Mouse (Mus musculus): ENCODE data around the gene Sctr.

Gene Sctr

GRCm38 (mm10) chr1:120006844-120007790 lies at the start of gene Sctr:
Sctr (plus strand) TSS chr1:120006894.
- no peak for DNase-seq

GRCm38 (mm10) chr1:119957716-119958222 lies 48.9 kb upstream of the Sctr start:
- DNase-seq: peak; percentile 76

GRCm38 (mm10) chr1:119959464-119959863 lies 47.2 kb upstream of the Sctr start:
- peak; percentile 40 for DNase-seq

- peak; percentile 49 for DNase-seq
These were observed 46.8 kb upstream of the Sctr start for GRCm38 (mm10) chr1:119959920-119960319.

GRCm38 (mm10) chr1:119965804-119966514 lies 40.7 kb upstream of the Sctr start:
- DNase-seq: peak; percentile 83

GRCm38 (mm10) chr1:119973117-119973516 lies 33.6 kb upstream of the Sctr start:
- DNase-seq: no peak

GRCm38 (mm10) chr1:119975141-119975540 lies 31.6 kb upstream of the Sctr start:
- DNase-seq: no peak

GRCm38 (mm10) chr1:119986555-119986954 lies 20.1 kb upstream of the Sctr start:
- no peak for DNase-seq

GRCm38 (mm10) chr1:119996798-119997581 lies 9.7 kb upstream of the Sctr start, which contains the start of gene Cfap221:
Cfap221 (minus strand) TSS chr1:119997234.
- DNase-seq: no peak

- no peak for DNase-seq
These were observed 9.1 kb upstream of the Sctr start for GRCm38 (mm10) chr1:119997644-119998043.

- DNase-seq: no peak
These were observed 1.3 kb downstream of the Sctr start for GRCm38 (mm10) chr1:120007851-120008588.

GRCm38 (mm10) chr1:120012638-120013037 lies 5.9 kb downstream of the Sctr start:
- DNase-seq: no peak

- no peak for DNase-seq
These were observed 6.4 kb downstream of the Sctr start for GRCm38 (mm10) chr1:120013111-120013510.

- DNase-seq: no peak
These were observed 9.5 kb downstream of the Sctr start for GRCm38 (mm10) chr1:120016240-120016639.

GRCm38 (mm10) chr1:120018900-120019299 lies 12.2 kb downstream of the Sctr start:
- no peak for DNase-seq

- no peak for DNase-seq
These were observed 12.7 kb downstream of the Sctr start for GRCm38 (mm10) chr1:120019428-120019827.

GRCm38 (mm10) chr1:120020322-120020897 lies 13.7 kb downstream of the Sctr start:
- DNase-seq: no peak

GRCm38 (mm10) chr1:120021951-120022350 lies 15.3 kb downstream of the Sctr start:
- DNase-seq: no peak

GRCm38 (mm10) chr1:120024331-120025049 lies 17.8 kb downstream of the Sctr start:
- no peak for DNase-seq

GRCm38 (mm10) chr1:120025050-120025439 lies 18.4 kb downstream of the Sctr start:
- DNase-seq: no peak

GRCm38 (mm10) chr1:120027693-120028092 lies 21.0 kb downstream of the Sctr start:
- DNase-seq: peak; percentile 96
